Comparison of ENCODE assay signal across 8 mouse cellular contexts in the genomic region with DNA sequence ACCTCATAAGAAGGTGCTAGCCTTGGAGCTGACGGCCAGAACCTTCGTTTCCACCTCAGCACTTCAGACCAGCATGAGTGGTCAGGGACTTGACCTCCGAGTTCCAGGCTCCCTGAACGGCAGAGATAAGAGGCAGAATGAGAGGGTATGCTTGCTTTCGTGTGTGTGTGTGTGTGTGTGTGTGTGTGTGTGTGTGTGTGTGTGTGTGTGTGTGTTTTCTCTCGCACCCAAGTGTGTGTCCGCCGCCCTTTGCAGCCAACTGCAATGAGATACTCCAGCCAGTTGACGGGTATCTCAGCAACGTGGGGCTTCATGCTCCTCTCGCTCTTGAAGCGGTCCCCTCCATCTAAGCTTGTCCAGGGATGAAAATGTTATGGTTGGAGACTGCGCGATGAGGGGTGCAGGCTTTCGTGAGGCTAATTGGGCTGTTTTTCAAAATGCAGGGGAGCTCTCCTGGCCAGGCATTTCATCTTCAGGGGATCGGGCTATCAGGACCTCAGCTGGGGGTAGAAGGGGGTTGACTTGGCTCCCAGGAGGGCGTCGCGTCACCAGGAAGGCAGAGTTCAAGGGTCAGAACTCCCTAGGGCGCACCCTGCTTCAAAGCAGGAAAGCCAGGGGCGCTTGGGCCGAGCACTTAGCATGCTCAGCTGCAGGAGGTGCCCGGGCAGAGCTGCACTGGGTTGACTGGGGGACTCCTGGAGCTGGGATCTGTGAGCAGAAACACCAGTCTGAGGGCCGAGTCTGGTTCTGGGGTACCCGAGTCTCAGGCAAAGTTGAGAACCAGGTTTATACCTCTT. TPM values are rescaled to one million over a fixed set of nuclear protein-coding genes. Genes with fewer than 3 reads are reported as not detected.
A peak's percentile ranks its signal among the peaks of the same experiment; 100 is the strongest.
DNase-seq lines count a peak whose midpoint lies in the region; ATAC-seq and TF ChIP-seq lines count a peak whose summit lies in the region.
"Had no signal": no experiment of that assay in that cellular context is flagged by ENCODE, and none has a peak within 500 bp of the region (broad histone marks: within the 10 kb centered on the region; RNA-seq: fewer than 3 reads in every experiment).

No protein-coding gene starts in this region.

- peak overlapping the region; percentile 78; the same call in 1 of the 2 replicates for H3K4me3 ChIP-seq in ES-Bruce4 (ENCODE audit: low read depth, low read length)
- H3K4me3 ChIP-seq in ES-E14 (ENCODE audit: insufficient read depth in 1 of 2, low read depth in 1 of 2, low read length in 2 of 2, poor library complexity in 1 of 2, severe bottlenecking in 1 of 2), result peak overlapping the region; percentile 62 to 74; a peak in 3 of 4 replicates
- peak overlapping the region; percentile 40 for H3K4me3 ChIP-seq in embryonic fibroblast, embryonic 13.5 days (ENCODE audit: insufficient read depth, low read length)
- H3K4me3 ChIP-seq in liver, postnatal 0 days (ENCODE audit: low read depth, low read length), result no peak overlapping the region
- peak overlapping the region; percentile 48 for H3K4me3 ChIP-seq in stomach, embryonic 15.5 days (replicated peaks)

- no peak for DNase-seq in ES-E14 (ENCODE audit: low read depth, low spot score)
- DNase-seq in kidney, adult 8-10 months, result peak; percentile 30 to 31
- no peak for DNase-seq in liver, postnatal 0 days
- DNase-seq in gastrocnemius, postnatal 14 days, result no peak

- TF ChIP-seq POLR2A in ES-Bruce4 (IDR thresholded peaks at IDR 0.05; ENCODE audit: insufficient read depth, low read length), result no peak
- TF ChIP-seq POLR2A in embryonic fibroblast, embryonic 13.5 days (IDR thresholded peaks at IDR 0.05; ENCODE audit: low read depth, low read length), result no peak

- TF ChIP-seq EP300 in ES-Bruce4 (IDR thresholded peaks at IDR 0.05; ENCODE audit: insufficient read depth, low read depth, low read length), result no peak
- TF ChIP-seq EP300 in liver, postnatal 0 days (IDR thresholded peaks at IDR 0.05; ENCODE audit: low read depth), result no peak

- H3K4me2 ChIP-seq in liver, postnatal 0 days (ENCODE audit: low read depth, low read length), result peak overlapping the region; percentile 69
- peak overlapping the region; percentile 93 for H3K4me2 ChIP-seq in stomach, embryonic 15.5 days

- intact Hi-C loops in gastrocnemius, postnatal 14 days (cut with DNase I; ENCODE audit: low total_unique reads), result no loop called here

- 5% methylated on average over 25 of the region's 25 CpGs for WGBS in liver, postnatal 0 days (ENCODE audit: insufficient replicate concordance)
- WGBS in stomach, embryonic 15.5 days, result 2% methylated on average over 25 of the region's 25 CpGs

- H3K36me3 ChIP-seq in ES-Bruce4 (ENCODE audit: control insufficient read depth, insufficient read depth, low read length, poor library complexity, severe bottlenecking) (no peaks in the 10 kb centered on the region), ES-E14 (ENCODE audit: control insufficient read depth, insufficient read depth, low read length, poor library complexity, severe bottlenecking) (no peaks in the 10 kb centered on the region)
- no peaks in the 10 kb centered on the region for H3K36me3 ChIP-seq in liver, postnatal 0 days (replicated peaks; ENCODE audit: insufficient read depth, low read length)
- no peaks in the 10 kb centered on the region for H3K36me3 ChIP-seq in stomach, embryonic 15.5 days

- in situ Hi-C loops in ES-E14 (cut with MboI; ENCODE audit: low sequenced_read_pairs in 2 of 2, unreplicated experiment in 2 of 2), result no loop called here

- H3K27me3 ChIP-seq in ES-Bruce4 (ENCODE audit: control insufficient read depth, insufficient read depth, low read length, poor library complexity, severe bottlenecking), result no peaks in the 10 kb centered on the region; the same call in 1 of the 2 replicates
- peaks cover 22% of the 10 kb centered on the region for H3K27me3 ChIP-seq in liver, postnatal 0 days (ENCODE audit: insufficient read depth, low read length)
- H3K27me3 ChIP-seq in stomach, embryonic 15.5 days (replicated peaks), result peaks cover 24% of the 10 kb centered on the region; the same call in 1 of the 2 replicates

- no peak for ATAC-seq in liver, postnatal 0 days
- no peak for ATAC-seq in stomach, embryonic 15.5 days (ENCODE audit: insufficient read depth, low FRiP score, low read depth)

- no peak overlapping the region for H3K27ac ChIP-seq in ES-Bruce4 (ENCODE audit: insufficient read depth, low read length)
- H3K27ac ChIP-seq in ES-E14 (ENCODE audit: insufficient read depth, low read depth, low read length, poor library complexity, severe bottlenecking), result no peak overlapping the region
- no peak overlapping the region for H3K27ac ChIP-seq in embryonic fibroblast, embryonic 13.5 days (ENCODE audit: insufficient read depth, low read length)
- no peak overlapping the region for H3K27ac ChIP-seq in liver, postnatal 0 days (ENCODE audit: low read depth)
- no peak overlapping the region for H3K27ac ChIP-seq in stomach, embryonic 15.5 days
- H3K27ac ChIP-seq: macrophage had no signal

- H3K9ac ChIP-seq in ES-Bruce4 (ENCODE audit: low read depth, poor library complexity, severe bottlenecking), result no peak overlapping the region
- H3K9ac ChIP-seq in ES-E14 (ENCODE audit: insufficient read depth, low read depth, low read length, poor library complexity, severe bottlenecking), result no peak overlapping the region
- H3K9ac ChIP-seq in liver, postnatal 0 days (replicated peaks), result no peak overlapping the region
- no peak overlapping the region for H3K9ac ChIP-seq in stomach, embryonic 15.5 days

- no peaks in the 10 kb centered on the region for H3K4me1 ChIP-seq in ES-Bruce4 (ENCODE audit: control insufficient read depth, insufficient read depth, low read length)
- no peaks in the 10 kb centered on the region for H3K4me1 ChIP-seq in ES-E14 (ENCODE audit: control insufficient read depth in 2 of 2, insufficient read depth in 2 of 2, low read length in 2 of 2, poor library complexity in 1 of 2)
- no peaks in the 10 kb centered on the region; the same call in 1 of the 2 replicates for H3K4me1 ChIP-seq in embryonic fibroblast, embryonic 13.5 days (ENCODE audit: control insufficient read depth, insufficient read depth, low read length)
- peaks cover 6% of the 10 kb centered on the region for H3K4me1 ChIP-seq in liver, postnatal 0 days (ENCODE audit: insufficient read depth)
- H3K4me1 ChIP-seq in stomach, embryonic 15.5 days, result peaks cover 10% of the 10 kb centered on the region; the same call in 1 of the 2 replicates

- no peak for TF ChIP-seq CTCF in ES-Bruce4 (IDR thresholded peaks at IDR 0.05; ENCODE audit: low read depth, low read length)
- no peak for TF ChIP-seq CTCF in embryonic fibroblast, embryonic 13.5 days (IDR thresholded peaks at IDR 0.05; ENCODE audit: borderline replicate concordance, insufficient read depth, low read length)
- TF ChIP-seq CTCF in liver, postnatal 0 days (IDR thresholded peaks at IDR 0.05; ENCODE audit: low read depth), result no peak

- H3K9me3 ChIP-seq in ES-Bruce4 (replicated peaks; ENCODE audit: control insufficient read depth, insufficient read depth, low read length, poor library complexity, severe bottlenecking) (no peaks in the 10 kb centered on the region), ES-E14 (ENCODE audit: control insufficient read depth, insufficient read depth, low read depth, low read length) (no peaks in the 10 kb centered on the region)
- no peaks in the 10 kb centered on the region for H3K9me3 ChIP-seq in liver, postnatal 0 days (ENCODE audit: low read length)
- no peaks in the 10 kb centered on the region for H3K9me3 ChIP-seq in stomach, embryonic 15.5 days

TF ChIP-seq in ES-E14, 5 proteins besides CTCF, POLR2A, EP300 and RAD21:
- TF ChIP-seq CHD2 (IDR thresholded peaks at IDR 0.05; ENCODE audit: low read depth, low read length) (no peak), MAFK (IDR thresholded peaks at IDR 0.05; ENCODE audit: insufficient read depth, low read depth, low read length) (no peak), HCFC1 (IDR thresholded peaks at IDR 0.05; ENCODE audit: borderline replicate concordance, insufficient read depth, low read length) (no peak), ZNF384 (IDR thresholded peaks at IDR 0.05; ENCODE audit: low read depth, low read length) (no peak), ZC3H11A (IDR thresholded peaks at IDR 0.05; ENCODE audit: borderline replicate concordance, low read depth, low read length) (no peak)

RNA-seq across cellular contexts. Expression of a gene that starts 1.5 kb away (rescaled TPM):
- 27.1 and 33.9 TPM in 2 replicates for polyA plus RNA-seq in ES-Bruce4 (2011; ENCODE audit: insufficient read depth, insufficient read length, low read depth, missing spikeins)
- 11.6 and 16.8 TPM in 2 replicates for total RNA-seq in ES-E14 (2012; rRNA removed)
- polyA plus RNA-seq in embryonic fibroblast, embryonic 13.5 days (2011; ENCODE audit: insufficient read length, low read depth, missing spikeins), result 160 and 175 TPM in 2 replicates
- 4.5 and 4.9 TPM in 2 replicates for polyA plus RNA-seq in liver, postnatal 0 days (2015; fragmentation: Nextera tagmentation; extraction: Ambion mirVana)
- polyA plus RNA-seq in stomach, embryonic 15.5 days (2015; fragmentation: Nextera tagmentation; extraction: Ambion mirVana), result 57.2 and 71.0 TPM in 2 replicates
- total RNA-seq in gastrocnemius, postnatal 14 days (2021), result 1 to 10 TPM; 6.0 to 8.7 TPM

Comparison
In these comparisons a context has a peak if more than half of its experiments do, and no peak if none do; other contexts are left out.
1. DNase-seq: peak in kidney, adult 8-10 months (2 of 2); none in ES-E14 (single experiment), liver, postnatal 0 days (single experiment) and gastrocnemius, postnatal 14 days (single experiment).